Mouse (Mus musculus) 3134 (cell line): ENCODE data around the gene Prdm15.

Experiments used
- DNase-seq: peaks from one replicate; pipeline ENCODE4 v3.0.0-alpha.2; 2011; ENCODE audit warnings: low spot score; ENCODE audit not compliant: insufficient read length; ENCODE audit errors: extremely low read depth

Gene Prdm15

GRCm38 (mm10) chr16:97823311-97824007 is 28.2 kb downstream of the Prdm15 start:
- DNase-seq: no peak

- DNase-seq: no peak
Measured at GRCm38 (mm10) chr16:97819532-97819931, 32.1 kb downstream of the Prdm15 start.

GRCm38 (mm10) chr16:97817414-97817813 is 34.2 kb downstream of the Prdm15 start:
- no peak for DNase-seq

GRCm38 (mm10) chr16:97815269-97815668 is 36.4 kb downstream of the Prdm15 start:
- DNase-seq: no peak

GRCm38 (mm10) chr16:97814060-97814459 is 37.6 kb downstream of the Prdm15 start:
- DNase-seq: no peak

- DNase-seq: no peak
Measured at GRCm38 (mm10) chr16:97808881-97809280, 42.8 kb downstream of the Prdm15 start.

- DNase-seq: no peak
Measured at GRCm38 (mm10) chr16:97805646-97806045, 46.0 kb downstream of the Prdm15 start.

- DNase-seq: peak; percentile 18
Measured at GRCm38 (mm10) chr16:97804680-97805547, 46.7 kb downstream of the Prdm15 start.

GRCm38 (mm10) chr16:97797950-97798869 is 53.4 kb downstream of the Prdm15 start:
- no peak for DNase-seq

GRCm38 (mm10) chr16:97797212-97797611 is 54.4 kb downstream of the Prdm15 start:
- no peak for DNase-seq

- no peak for DNase-seq
Measured at GRCm38 (mm10) chr16:97794256-97794655, 57.4 kb downstream of the Prdm15 start.

- DNase-seq: no peak
Measured at GRCm38 (mm10) chr16:97783057-97783456, 68.6 kb downstream of the Prdm15 start.

GRCm38 (mm10) chr16:97778353-97779025 is 73.2 kb downstream of the Prdm15 start:
- DNase-seq: peak; percentile 67

- DNase-seq: no peak
Measured at GRCm38 (mm10) chr16:97766501-97766900, 85.1 kb downstream of the Prdm15 start.

- DNase-seq: no peak
Measured at GRCm38 (mm10) chr16:97764626-97765025, 87.0 kb downstream of the Prdm15 start.

GRCm38 (mm10) chr16:97763990-97764340 is 87.7 kb downstream of the Prdm15 start:
- no peak for DNase-seq

GRCm38 (mm10) chr16:97763061-97763989 is 88.3 kb downstream of the Prdm15 start, which contains the start of gene Ripk4:
Ripk4 (minus strand) TSS chr16:97763787.
- no peak for DNase-seq

- DNase-seq: no peak
Measured at GRCm38 (mm10) chr16:97761782-97762181, 89.9 kb downstream of the Prdm15 start.

GRCm38 (mm10) chr16:97759681-97760080 is 92.0 kb downstream of the Prdm15 start:
- no peak for DNase-seq
